Mouse (Mus musculus): ENCODE data around the gene Il1r2.

GRCm38 (mm10) chr1:40031626-40032025 lies 42.3 kb upstream of the Il1r2 start:
- TF ChIP-seq CTCF (conservative IDR thresholded peaks at IDR 0.05; ENCODE audit: low read length) (no peak), POU5F1 (IDR thresholded peaks at IDR 0.05; ENCODE audit: borderline replicate concordance, low read length) (no peak), NANOG (IDR thresholded peaks at IDR 0.05; ENCODE audit: borderline replicate concordance, low read length) (no peak)

Data from E14TG2a.4 (cell line).